Mouse (Mus musculus) CH12.LX (cell line): ENCODE results near the gene Cryzl1. TPM values are rescaled to one million over a fixed set of nuclear protein-coding genes. Genes with fewer than 3 reads are reported as not detected.
A peak's percentile ranks its signal among the peaks of the same experiment; 100 is the strongest.

Source experiments
- DNase-seq: peaks from one replicate; pipeline ENCODE4 v3.0.0-alpha.2; 2013; ENCODE audit errors: extremely low read depth
- H3K27ac ChIP-seq: 2 replicates; pipeline ENCODE4 v1.5.1; 2012; ENCODE audit warnings: low read depth, mild to moderate bottlenecking, control low read depth, moderate library complexity; ENCODE audit not compliant: insufficient read depth
- H3K27me3 ChIP-seq: replicated peaks from 2 replicates; pipeline ENCODE3; 2012; ENCODE audit warnings: inconsistent platforms
- H3K36me3 ChIP-seq, 2 experiments: replicated peaks in 1 of 2; 2 replicates each; pipeline versions ENCODE3 to v1.6.1; 2012; ENCODE audit warnings: inconsistent platforms in 1 of 2, low read length in 1 of 2, mild to moderate bottlenecking in 1 of 2, mixed read lengths in 1 of 2, moderate library complexity in 1 of 2; ENCODE audit not compliant: control insufficient read depth in 1 of 2, insufficient read depth in 1 of 2
- H3K4me1 ChIP-seq, 2 experiments: 2 replicates each; pipeline ENCODE4 v1.6.1; 2012; ENCODE audit warnings: inconsistent platforms in 1 of 2, moderate library complexity in 1 of 2; ENCODE audit not compliant: insufficient read depth in 2 of 2, control insufficient read depth in 1 of 2
- H3K4me2 ChIP-seq: 2 replicates; pipeline ENCODE4 v1.6.1; 2012; ENCODE audit warnings: low read depth, mild to moderate bottlenecking, control low read depth; ENCODE audit not compliant: poor library complexity, insufficient read depth, severe bottlenecking
- H3K4me3 ChIP-seq, 3 experiments: fragments of 150-350 bp in 1 of 3; sonication (generic) in 1 of 3; replicated peaks in 1 of 3; 2 replicates each; pipeline versions ENCODE3 to v1.5.1; 2011 to 2012; ENCODE audit warnings: low read depth in 2 of 3, low read length in 2 of 3, mild to moderate bottlenecking in 2 of 3, moderate library complexity in 2 of 3, control low read depth in 1 of 3, improper control_type of control experiment in 1 of 3, inconsistent platforms in 1 of 3, mixed read lengths in 1 of 3; ENCODE audit not compliant: poor library complexity in 1 of 3
- H3K79me2 ChIP-seq: replicated peaks from 2 replicates; pipeline ENCODE4 v1.6.1; 2012; ENCODE audit warnings: mild to moderate bottlenecking, moderate library complexity; ENCODE audit not compliant: control insufficient read depth, poor library complexity, insufficient read depth, severe bottlenecking; ENCODE audit errors: extremely low read depth
- H3K9ac ChIP-seq: 2 replicates; pipeline ENCODE4 v1.6.1; 2012; ENCODE audit warnings: low read depth, mild to moderate bottlenecking, control low read depth, moderate library complexity; ENCODE audit not compliant: insufficient read depth
- H3K9me3 ChIP-seq: replicated peaks from 2 replicates; pipeline ENCODE3; 2012; ENCODE audit warnings: low read length, inconsistent platforms, mixed read lengths
- CHD1 ChIP-seq: IDR thresholded peaks from 2 replicates; pipeline ENCODE4 v1.6.1; 2012; ENCODE audit warnings: low read depth, low read length, improper control_type of control experiment, inconsistent platforms
- CTCF ChIP-seq, 2 experiments: IDR thresholded peaks in 1 of 2; conservative IDR thresholded peaks in 1 of 2; 2 replicates each; pipeline ENCODE4 v1.5.1; 2011 to 2012; ENCODE audit warnings: low read depth in 2 of 2, low read length in 2 of 2, improper control_type of control experiment in 1 of 2, inconsistent platforms in 1 of 2, mild to moderate bottlenecking in 1 of 2, moderate library complexity in 1 of 2
- E2F4 ChIP-seq: IDR thresholded peaks from 2 replicates; pipeline ENCODE4 v1.6.1; 2011; ENCODE audit warnings: low read depth, low read length, improper control_type of control experiment; ENCODE audit not compliant: insufficient replicate concordance
- ELF1 ChIP-seq: IDR thresholded peaks from 2 replicates; pipeline ENCODE4 v1.6.1; 2014; ENCODE audit warnings: low read depth, mild to moderate bottlenecking, inconsistent platforms, low read length, improper control_type of control experiment
- ETS1 ChIP-seq: conservative IDR thresholded peaks from 2 replicates; pipeline ENCODE4 v1.6.1; 2012; ENCODE audit warnings: low read depth, mild to moderate bottlenecking, inconsistent platforms, low read length, improper control_type of control experiment, moderate library complexity
- GABPA ChIP-seq: IDR thresholded peaks from 2 replicates; pipeline ENCODE4 v1.6.1; 2012; ENCODE audit warnings: low read depth, low read length, improper control_type of control experiment, inconsistent platforms; ENCODE audit not compliant: insufficient replicate concordance
- IRF4 ChIP-seq: IDR thresholded peaks from 2 replicates; pipeline ENCODE4 v1.6.1; 2014; ENCODE audit warnings: low read depth, mild to moderate bottlenecking, inconsistent platforms, low read length, improper control_type of control experiment
- JUN ChIP-seq: IDR thresholded peaks from 2 replicates; pipeline ENCODE4 v1.6.1; 2011; ENCODE audit warnings: low read depth, mild to moderate bottlenecking, low read length, improper control_type of control experiment, moderate library complexity; ENCODE audit not compliant: insufficient read depth
- JUND ChIP-seq: conservative IDR thresholded peaks from 2 replicates; pipeline ENCODE4 v1.6.1; 2011; ENCODE audit warnings: low read depth, low read length, improper control_type of control experiment
- KAT2A ChIP-seq: IDR thresholded peaks from 2 replicates; pipeline ENCODE4 v1.6.1; 2012; ENCODE audit warnings: low read length, improper control_type of control experiment, inconsistent platforms; ENCODE audit not compliant: insufficient replicate concordance
- MAX ChIP-seq: IDR thresholded peaks from 2 replicates; pipeline ENCODE4 v1.6.1; 2011; ENCODE audit warnings: low read length, improper control_type of control experiment
- MEF2A ChIP-seq: IDR thresholded peaks from 2 replicates; pipeline ENCODE4 v1.6.1; 2014; ENCODE audit warnings: low read depth, mild to moderate bottlenecking, inconsistent platforms, low read length, improper control_type of control experiment, borderline replicate concordance
- MXI1 ChIP-seq: IDR thresholded peaks from 2 replicates; pipeline ENCODE4 v1.6.1; 2011; ENCODE audit warnings: mild to moderate bottlenecking, low read depth, low read length, improper control_type of control experiment
- MYC ChIP-seq: IDR thresholded peaks from 2 replicates; pipeline ENCODE4 v1.6.1; 2011; ENCODE audit warnings: low read depth, mild to moderate bottlenecking, improper control_type of control experiment, low read length
- NELFE ChIP-seq: IDR thresholded peaks from 2 replicates; pipeline ENCODE4 v1.6.1; 2011; ENCODE audit warnings: low read depth, low read length, improper control_type of control experiment
- RCOR1 ChIP-seq: conservative IDR thresholded peaks from 2 replicates; pipeline ENCODE4 v1.6.1; 2012; ENCODE audit warnings: low read depth, mild to moderate bottlenecking, inconsistent platforms, low read length, improper control_type of control experiment
- SIN3A ChIP-seq: IDR thresholded peaks from 2 replicates; pipeline ENCODE4 v1.6.1; 2012; ENCODE audit warnings: low read length, improper control_type of control experiment, inconsistent platforms
- TBP ChIP-seq: conservative IDR thresholded peaks from 2 replicates; pipeline ENCODE4 v1.6.1; 2011; ENCODE audit warnings: low read depth, low read length, improper control_type of control experiment
- TCF12 ChIP-seq: IDR thresholded peaks from 2 replicates; pipeline ENCODE4 v1.6.1; 2014; ENCODE audit warnings: low read depth, mild to moderate bottlenecking, inconsistent platforms, low read length, improper control_type of control experiment
- USF1 ChIP-seq: IDR thresholded peaks from 2 replicates; pipeline ENCODE4 v1.6.1; 2014; ENCODE audit warnings: low read depth, mild to moderate bottlenecking, inconsistent platforms, low read length, improper control_type of control experiment
- USF2 ChIP-seq: conservative IDR thresholded peaks from 2 replicates; pipeline ENCODE4 v1.6.1; 2011; ENCODE audit warnings: low read depth, low read length, improper control_type of control experiment
- dilution Hi-C: fragments of 300-500 bp; cut with MboI; formaldehyde crosslinking; loops from 2 replicates; pipeline ENCODE4 v1.14.3; 2020; ENCODE audit warnings: low sequenced_read_pairs; ENCODE audit not compliant: extremely low pct_unique_long_range_greater_than_20kb, extremely low pct_ligation_motif_present
- in situ Hi-C: fragments of 300-500 bp; cut with MboI; formaldehyde crosslinking; loops from 3 replicates; pipeline ENCODE4 v1.14.3; 2019; ENCODE audit warnings: low sequenced_read_pairs, low pct_ligation_motif_present, low pct_unique_long_range_greater_than_20kb, mixed read lengths
- polyA plus RNA-seq: library from polyadenylated mRNA; unstranded; fragments of >175 nt; gene quantifications from 2 replicates; pipeline ENCODE4 v1.2.1, GENCODE M21; 2012; ENCODE audit warnings: low read depth; ENCODE audit not compliant: insufficient read length
- total RNA-seq, 2 experiments: library from RNA; depleted of rRNA; stranded (reverse); fragments of 300-350 nt in 1 of 2; fragments of >200 nt in 1 of 2; gene quantifications; 2 replicates each; pipeline ENCODE4 v1.2.3; 2012 to 2014

Gene Cryzl1
- total and polyA plus RNA-seq, 3 experiments, result 105 to 115 (median 111) TPM

GRCm38 (mm10) chr16:91698995-91699394 lies 29.8 kb downstream of the Cryzl1 start:
- H3K27me3 ChIP-seq, result no peaks in the 10 kb centered on the region
- H3K4me3 ChIP-seq, result no peak overlapping the region
- H3K4me2 ChIP-seq, result no peak overlapping the region
- TF ChIP-seq E2F4, result no peak
- TF ChIP-seq USF2, result no peak
- TF ChIP-seq GABPA, result no peak
- TF ChIP-seq TCF12, result no peak
- TF ChIP-seq USF1, result no peak
- no peak for TF ChIP-seq MAX
- no peak for TF ChIP-seq MYC
- no peak for TF ChIP-seq TBP
- no peak for TF ChIP-seq IRF4
- no peak for TF ChIP-seq ELF1
- no peak for TF ChIP-seq MEF2A
- TF ChIP-seq CHD1, result no peak
- TF ChIP-seq RCOR1, result no peak
- TF ChIP-seq KAT2A, result no peak
- TF ChIP-seq MXI1, result no peak
- no peak for TF ChIP-seq SIN3A
- TF ChIP-seq JUN, result no peak
- no peak for TF ChIP-seq ETS1
- TF ChIP-seq CTCF (conservative IDR thresholded peaks at IDR 0.05 in 1 of 2, IDR thresholded peaks at IDR 0.05 in 1 of 2; ENCODE audit: low read depth in 2 of 2, low read length in 2 of 2), result no peak
- no peak overlapping the region for H3K27ac ChIP-seq
- in situ Hi-C loops, result no loop called here
- H3K36me3 ChIP-seq, result peaks cover 74 to 90% of the 10 kb centered on the region in 2 experiments
- H3K9ac ChIP-seq, result no peak overlapping the region
- no peaks in the 10 kb centered on the region for H3K79me2 ChIP-seq
- dilution Hi-C loops, result no loop called here
- DNase-seq, result no peak
- peaks cover 5% of the 10 kb centered on the region for H3K9me3 ChIP-seq
- H3K4me1 ChIP-seq, result peaks cover 3 to 26% of the 10 kb centered on the region in 2 experiments; a peak in 2 of 4 replicates

- in situ Hi-C loops, result no loop called here
- DNase-seq, result no peak
- Histone ChIP-seq H3K9me3 (peaks cover 5% of the 10 kb centered on the region), H3K4me3 (no peak overlapping the region), H3K4me2 (no peak overlapping the region), H3K79me2 (no peaks in the 10 kb centered on the region; the same call in 1 of the 2 replicates), H3K9ac (no peak overlapping the region), H3K36me3 (peaks cover 62 to 78% of the 10 kb centered on the region in 2 experiments), H3K4me1 (peaks cover 3 to 23% of the 10 kb centered on the region in 2 experiments; a peak in 2 of 4 replicates), H3K27me3 (no peaks in the 10 kb centered on the region), H3K27ac (peak overlapping the region; percentile 39; the same call in 1 of the 2 replicates)
- dilution Hi-C loops, result no loop called here
- TF ChIP-seq NELFE, result no peak
- TF ChIP-seq JUND, result 0 out of 2 replicates have a peak, but pooled peaks have one; percentile 4
- 0 out of 2 replicates have a peak, but pooled peaks have one; percentile 7 for TF ChIP-seq ETS1
Observed at GRCm38 (mm10) chr16:91695108-91695755, 33.5 kb downstream of the Cryzl1 start.
